Mouse (Mus musculus) right cerebral cortex, adult 18-20 months (tissue): ENCODE data around the gene Trak2.
A peak's percentile ranks its signal among the peaks of the same experiment; 100 is the strongest.
"Not testable (repeated sequence)": the region's sequence is repeated elsewhere in the genome, so short reads cannot be mapped to it uniquely, and the experiment has no call there.

ENCODE experiments used
- DNase-seq: peaks from one replicate; pipeline ENCODE4 v3.0.0; 2022; ENCODE audit warnings: mixed read lengths

The Trak2 gene

GRCm38 (mm10) chr1:58953686-58954434 is 19.4 kb downstream of the Trak2 start:
- no peak for DNase-seq

- DNase-seq, result no peak
Observed at GRCm38 (mm10) chr1:58952997-58953396, 20.2 kb downstream of the Trak2 start.

DNA sequence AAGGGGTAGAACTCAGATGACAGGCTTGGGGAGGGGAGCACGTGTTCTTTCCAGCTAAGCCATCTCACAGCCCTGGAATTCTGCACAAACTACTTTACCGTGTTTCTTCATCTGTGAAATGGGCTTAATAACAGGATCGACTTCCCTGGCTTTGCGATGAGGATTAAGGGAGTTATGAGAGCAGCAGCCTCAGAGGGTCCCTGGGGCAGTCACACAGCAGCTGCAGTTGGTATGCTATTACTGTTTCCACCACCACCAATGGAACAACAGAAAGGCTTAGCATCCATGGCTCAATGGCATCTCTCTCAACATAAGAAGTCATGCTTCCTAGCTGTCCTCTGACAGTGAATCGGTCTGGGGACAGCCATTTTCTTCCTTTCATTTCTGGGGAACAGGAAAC is 20.7 kb downstream of the Trak2 start:
- no peak for DNase-seq

DNA sequence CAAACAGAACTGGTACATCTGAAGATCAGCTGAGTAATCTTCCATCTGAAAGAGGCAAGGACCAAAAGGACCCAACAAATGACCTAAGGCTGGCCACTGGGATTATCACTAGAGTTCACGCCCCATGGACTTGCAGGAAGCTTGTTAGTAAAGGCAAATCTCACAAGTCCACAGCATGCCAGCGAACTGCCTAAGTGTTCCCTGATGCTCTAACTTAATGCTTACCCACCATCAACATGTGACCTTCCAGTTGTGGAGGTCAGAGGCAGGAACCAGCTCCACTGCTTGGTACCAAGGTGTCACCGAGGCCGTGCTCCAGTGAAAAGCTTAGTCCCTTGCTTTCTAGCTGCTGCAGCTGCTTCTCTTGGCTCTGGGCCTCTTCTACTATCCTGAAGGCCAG is 21.4 kb downstream of the Trak2 start:
- no peak for DNase-seq

DNA sequence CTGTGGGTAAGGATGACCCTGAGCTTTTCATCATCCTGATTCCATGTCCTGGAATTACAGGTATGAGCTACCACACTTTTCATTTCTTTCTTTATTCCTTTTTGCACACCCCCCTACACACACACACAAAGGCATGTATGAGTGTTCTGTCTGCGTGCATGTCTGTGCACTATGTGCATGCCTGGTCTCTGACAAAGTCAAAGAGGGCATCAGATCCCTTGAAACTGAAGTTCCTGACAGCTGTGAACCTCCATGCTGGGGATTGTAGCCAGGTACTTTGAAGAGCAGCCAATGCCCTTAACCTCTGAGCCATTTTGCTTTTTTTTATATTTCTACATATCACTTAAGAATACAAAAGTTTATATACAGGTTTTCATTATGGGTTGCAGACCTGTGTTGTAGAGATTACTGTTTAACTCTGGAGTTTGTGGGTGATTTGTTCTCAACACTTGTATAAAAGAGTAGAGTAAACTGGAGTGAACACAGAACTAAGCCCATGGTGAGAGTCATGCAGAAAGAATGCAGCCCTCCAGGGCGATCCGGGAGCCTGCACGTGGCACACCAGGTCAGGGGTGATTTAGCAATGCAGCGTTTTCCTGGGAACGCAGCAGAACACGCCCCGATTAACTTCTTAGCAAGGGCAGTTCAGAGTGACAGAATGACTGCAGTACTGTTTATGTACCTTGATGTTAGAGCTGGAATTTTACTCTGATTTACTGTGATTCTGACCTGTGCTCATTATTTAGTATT is 22.2 kb downstream of the Trak2 start:
- DNase-seq, result no peak

GRCm38 (mm10) chr1:58949561-58950106 is 23.6 kb downstream of the Trak2 start:
- DNase-seq, result no peak

DNA sequence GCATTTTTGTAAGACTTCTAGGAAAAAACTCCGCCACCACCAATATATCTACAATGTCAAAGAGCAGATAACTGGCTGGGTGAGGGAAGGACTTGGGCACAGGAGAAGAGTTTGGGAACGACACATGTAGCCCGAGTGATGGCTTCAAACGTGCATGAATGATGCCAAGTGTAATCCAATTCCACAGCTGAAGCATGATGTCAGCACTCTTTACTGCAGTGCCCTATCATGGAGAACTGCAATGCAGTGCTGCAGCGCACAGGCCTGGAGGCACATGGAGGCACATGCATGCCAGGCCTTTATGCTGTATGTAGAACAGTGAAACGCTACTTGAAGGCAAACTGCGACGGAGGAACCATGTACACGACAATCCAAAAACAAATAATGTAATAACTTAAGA is 26.5 kb downstream of the Trak2 start:
- no peak for DNase-seq

DNA sequence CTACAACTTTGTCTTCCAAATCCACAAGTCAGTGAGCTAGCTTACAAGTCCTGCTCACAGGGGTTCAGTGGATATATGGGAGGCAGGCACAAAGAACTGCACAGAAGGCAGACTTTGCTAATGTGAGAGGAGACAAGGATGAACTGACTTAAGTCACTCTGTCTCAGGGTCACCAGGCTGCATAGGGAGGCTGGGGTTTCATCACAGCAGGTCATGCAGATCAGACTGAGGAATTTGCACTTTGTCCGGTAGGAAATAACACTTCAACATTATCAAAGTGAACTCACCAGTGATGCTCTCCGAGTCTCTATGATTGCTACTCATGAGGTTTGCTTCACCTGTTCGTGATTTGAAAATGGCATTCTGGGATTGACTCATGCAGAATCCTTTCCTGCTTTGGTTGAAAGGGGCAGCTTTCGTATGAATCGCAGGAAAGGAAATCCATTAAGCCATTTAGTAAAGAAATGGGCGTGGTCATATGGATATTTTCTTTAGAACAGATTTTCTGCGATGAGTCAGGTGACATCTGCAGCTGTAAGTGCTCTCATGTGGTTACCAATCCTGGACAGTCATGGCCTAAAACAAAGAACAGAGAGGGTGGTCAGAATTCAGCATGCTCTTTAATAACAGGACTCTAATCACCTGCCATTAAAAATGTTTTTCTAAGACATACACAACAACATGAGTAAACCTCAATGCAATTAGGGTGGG is 27.1 kb downstream of the Trak2 start:
- no peak for DNase-seq

DNA sequence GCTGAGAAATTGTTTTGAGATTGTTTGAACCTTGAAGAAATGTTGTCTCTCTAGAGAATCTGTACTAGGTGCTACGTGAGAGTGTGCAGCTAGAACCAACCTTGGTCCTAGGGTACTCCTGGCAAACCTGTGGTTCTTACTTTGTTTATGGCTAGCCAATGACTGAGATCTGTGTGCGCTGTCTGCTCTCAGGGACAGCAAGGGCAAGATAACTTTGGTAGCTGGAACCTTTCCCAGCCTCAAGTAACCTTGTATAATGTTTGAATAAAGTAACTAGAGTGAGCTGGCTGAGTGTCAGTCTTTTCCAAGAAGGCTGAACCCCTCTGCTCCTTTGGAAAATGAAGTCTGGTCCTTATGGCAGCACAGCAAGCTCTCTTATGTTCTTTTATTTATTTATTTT is 27.7 kb downstream of the Trak2 start:
- no peak for DNase-seq

- no peak for DNase-seq
Observed at GRCm38 (mm10) chr1:58937606-58938099, 35.6 kb downstream of the Trak2 start.

- no peak for DNase-seq
Observed at GRCm38 (mm10) chr1:58936746-58937605, 36.3 kb downstream of the Trak2 start.

- no peak for DNase-seq
Observed at GRCm38 (mm10) chr1:58926664-58927063, 46.6 kb downstream of the Trak2 start.

- no peak for DNase-seq
Observed at GRCm38 (mm10) chr1:58917566-58917965, 55.7 kb downstream of the Trak2 start.

DNA sequence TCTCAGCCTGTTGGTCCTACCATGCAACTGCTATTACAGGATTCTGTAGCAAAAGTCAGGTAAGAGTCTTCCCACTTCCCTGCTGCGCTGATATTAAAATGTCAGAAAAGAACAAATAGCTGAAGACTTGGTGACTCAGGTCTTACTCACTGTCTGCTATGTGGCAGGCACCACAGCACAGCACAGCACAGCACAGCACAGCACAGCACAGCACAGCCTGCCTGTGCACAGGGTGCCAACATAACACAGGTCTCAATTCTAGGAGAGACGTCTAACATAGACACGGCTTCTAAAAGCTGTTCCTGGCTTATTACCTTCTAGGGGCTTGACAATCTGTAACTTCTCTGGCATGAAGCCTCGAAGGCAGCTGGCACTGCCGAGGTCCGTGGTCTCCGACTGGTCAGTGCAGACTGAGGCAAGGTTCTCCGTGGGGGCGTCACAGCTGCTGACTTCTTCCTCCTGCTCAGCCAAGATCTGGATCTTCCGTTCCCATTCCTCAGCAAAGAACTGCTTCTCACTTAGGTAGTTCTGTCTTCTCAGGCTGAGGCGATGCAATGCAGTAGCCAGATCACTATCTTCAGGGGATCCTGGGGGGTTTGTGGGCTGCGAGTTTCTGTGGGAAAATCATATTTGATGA is 63.5 kb downstream of the Trak2 start:
- DNase-seq, result peak; percentile 28

DNA sequence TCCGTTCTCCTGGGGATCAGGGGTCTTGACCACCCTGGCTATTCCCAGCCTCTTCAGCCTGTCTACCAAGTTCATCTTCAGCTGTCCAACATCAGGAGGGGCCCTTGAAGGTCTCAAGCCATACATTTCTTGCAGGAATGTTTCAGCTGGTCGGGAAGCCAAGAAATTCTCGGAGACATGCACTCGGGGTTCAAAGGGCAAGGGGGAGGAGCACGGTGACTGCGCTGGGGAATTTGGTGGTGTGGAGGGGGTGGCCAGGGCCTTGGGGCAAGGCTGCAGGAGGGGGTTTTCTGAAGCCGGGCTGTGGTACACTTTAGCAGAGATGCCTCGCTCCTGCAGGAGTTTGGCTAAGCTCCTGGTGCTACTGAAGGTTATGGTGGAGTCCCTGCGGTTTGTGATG is 69.5 kb downstream of the Trak2 start:
- no peak for DNase-seq

DNA sequence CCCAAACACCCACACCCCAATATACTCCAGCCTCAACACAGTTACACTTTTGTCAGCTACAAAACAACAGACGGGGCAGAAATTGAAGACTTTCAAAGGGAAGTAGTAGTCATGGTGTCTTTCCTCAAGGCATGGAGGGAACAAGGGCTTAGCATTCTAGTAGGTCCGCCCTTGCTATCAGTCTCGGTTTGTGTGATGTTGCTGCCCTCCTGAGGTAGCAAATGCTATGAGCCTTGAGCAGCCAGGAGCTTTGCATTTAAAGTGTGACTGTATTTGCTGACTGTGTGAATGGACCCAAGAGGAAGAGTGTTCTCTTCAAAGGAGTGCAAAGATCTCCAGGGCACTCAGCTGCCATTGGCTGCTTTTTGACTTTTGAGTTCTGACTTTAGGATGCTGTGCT is 75.7 kb downstream of the Trak2 start:
- DNase-seq, result not testable (repeated sequence)

GRCm38 (mm10) chr1:58892386-58892785 is 80.8 kb downstream of the Trak2 start:
- DNase-seq, result not testable (repeated sequence)

GRCm38 (mm10) chr1:58891481-58892170 is 81.6 kb downstream of the Trak2 start:
- DNase-seq, result not testable (repeated sequence)

DNA sequence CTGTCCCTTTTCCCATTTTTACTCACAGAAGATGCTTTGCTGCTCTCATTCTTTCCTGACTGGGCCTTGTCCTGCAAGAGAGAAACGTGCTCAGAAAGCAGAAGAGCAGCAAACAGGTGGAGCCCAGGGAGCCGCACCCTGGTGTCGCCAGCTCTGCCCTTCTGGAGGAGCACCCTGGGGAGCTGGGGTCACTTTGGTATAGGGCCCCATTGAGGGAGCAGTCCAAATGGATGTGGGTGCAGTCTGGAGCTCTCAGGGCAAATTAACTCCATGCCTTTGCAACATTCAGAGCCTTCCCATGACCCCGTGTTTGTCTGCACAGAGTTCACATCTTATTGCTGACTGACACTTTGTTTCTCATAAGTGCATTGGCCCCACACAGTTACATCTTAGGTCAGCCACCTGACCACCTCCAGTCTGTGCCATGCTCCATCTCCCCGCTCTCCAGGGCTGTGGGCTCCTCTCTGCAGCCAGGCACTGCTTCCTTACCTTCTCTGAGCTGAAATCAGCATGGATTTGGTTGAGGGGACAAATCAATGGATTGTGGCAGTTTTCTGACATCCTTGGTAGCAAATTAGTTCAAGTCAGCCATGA is 82.4 kb downstream of the Trak2 start:
- not testable (repeated sequence) for DNase-seq

- no peak for DNase-seq
Observed at GRCm38 (mm10) chr1:58889826-58890546, 83.2 kb downstream of the Trak2 start.
